Mouse (Mus musculus) midbrain, embryonic 12.5 days (tissue): ENCODE data around the gene Rps27l. TPM values are rescaled to one million over a fixed set of nuclear protein-coding genes. Genes with fewer than 3 reads are reported as not detected.

Experiments used
- ATAC-seq: fragments of 200-750 bp; cut with Nextera tagmentation; 2 replicates; pipeline ENCODE4 v1.8.0; 2017; ENCODE audit warnings: low read depth, moderate TSS enrichment, moderate library complexity; ENCODE audit not compliant: low FRiP score
- H3K27ac ChIP-seq: fragments of 300-500 bp; sonication (generic); replicated peaks from 2 replicates; pipeline ENCODE4 v1.5.1; 2016; ENCODE audit warnings: mild to moderate bottlenecking
- H3K27me3 ChIP-seq: fragments of 300-500 bp; sonication (generic); 2 replicates; pipeline ENCODE4 v1.6.1; 2016; ENCODE audit warnings: mild to moderate bottlenecking
- H3K36me3 ChIP-seq: fragments of 300-500 bp; sonication (generic); 2 replicates; pipeline ENCODE4 v1.6.1; 2016
- H3K4me1 ChIP-seq: fragments of 300-500 bp; sonication (generic); 2 replicates; pipeline ENCODE4 v1.6.1; 2016
- H3K4me2 ChIP-seq: fragments of 300-500 bp; sonication (generic); replicated peaks from 2 replicates; pipeline ENCODE4 v1.6.1; 2016; ENCODE audit warnings: mild to moderate bottlenecking, moderate library complexity
- H3K4me3 ChIP-seq: fragments of 300-500 bp; sonication (generic); 2 replicates; pipeline ENCODE4 v1.5.1; 2016; ENCODE audit warnings: mild to moderate bottlenecking
- H3K9ac ChIP-seq: fragments of 300-500 bp; sonication (generic); replicated peaks from 2 replicates; pipeline ENCODE4 v1.6.1; 2016; ENCODE audit warnings: mild to moderate bottlenecking, moderate library complexity
- H3K9me3 ChIP-seq: fragments of 300-500 bp; sonication (generic); 2 replicates; pipeline ENCODE4 v1.6.1; 2016; ENCODE audit warnings: mild to moderate bottlenecking
- WGBS: fragments of 180-500 bp; shearing (Covaris S2); methylation state at CpG from one replicate; pipeline ENCODE4 v1.1.7; 2016; 5-methylcytosine and 5-hydroxymethylcytosine counted together
- polyA plus RNA-seq: library from polyadenylated mRNA; unstranded; fragments of >200 nt; fragmentation: Nextera tagmentation; extraction: Ambion mirVana; gene quantifications from 2 replicates; pipeline ENCODE4 v1.2.1, GENCODE M21; 2016

Rps27l gene
- polyA plus RNA-seq, 1 experiment from 2014 or later: 550 TPM

- no peaks in the 10 kb centered on the region for H3K4me1 ChIP-seq
- H3K9me3 ChIP-seq: no peaks in the 10 kb centered on the region
- H3K36me3 ChIP-seq: no peaks in the 10 kb centered on the region
- no peak overlapping the region for H3K9ac ChIP-seq
- no peaks in the 10 kb centered on the region for H3K27me3 ChIP-seq
- no peak overlapping the region for H3K4me3 ChIP-seq
- no peak for ATAC-seq
- no peak overlapping the region for H3K27ac ChIP-seq
- no peak overlapping the region for H3K4me2 ChIP-seq
- 78% methylated on average over 3 of the region's 3 CpGs for WGBS
These were observed 15.6 kb downstream of the Rps27l start for GRCm38 (mm10) chr9:66961478-66961877.

GRCm38 (mm10) chr9:66967492-66967891 lies 21.6 kb downstream of the Rps27l start:
- no peak overlapping the region for H3K27ac ChIP-seq
- no peak for ATAC-seq
- H3K9ac ChIP-seq: no peak overlapping the region
- H3K4me1 ChIP-seq: no peaks in the 10 kb centered on the region
- no peak overlapping the region for H3K4me3 ChIP-seq
- WGBS: 91% methylated on average over 8 of the region's 8 CpGs
- H3K36me3 ChIP-seq: peaks cover 15% of the 10 kb centered on the region
- no peak overlapping the region for H3K4me2 ChIP-seq
- no peaks in the 10 kb centered on the region for H3K27me3 ChIP-seq
- H3K9me3 ChIP-seq: no peaks in the 10 kb centered on the region

GRCm38 (mm10) chr9:66971116-66971515 lies 25.2 kb downstream of the Rps27l start:
- no peak overlapping the region for H3K4me3 ChIP-seq
- no peaks in the 10 kb centered on the region for H3K27me3 ChIP-seq
- peaks cover 15% of the 10 kb centered on the region for H3K36me3 ChIP-seq
- 91% methylated on average over 8 of the region's 8 CpGs for WGBS
- no peak overlapping the region for H3K9ac ChIP-seq
- no peak for ATAC-seq
- H3K4me2 ChIP-seq: no peak overlapping the region
- H3K9me3 ChIP-seq: no peaks in the 10 kb centered on the region
- H3K27ac ChIP-seq: no peak overlapping the region
- peaks cover 4% of the 10 kb centered on the region for H3K4me1 ChIP-seq

- H3K9me3 ChIP-seq: no peaks in the 10 kb centered on the region
- peak overlapping the region; percentile 93 for H3K4me3 ChIP-seq
- H3K36me3 ChIP-seq: peaks cover 8% of the 10 kb centered on the region
- under 1% methylated on average over 31 of the region's 41 CpGs for WGBS
- H3K27ac ChIP-seq: peak overlapping the region; percentile 93
- ATAC-seq: peak; percentile 85
- peaks cover 4% of the 10 kb centered on the region for H3K4me1 ChIP-seq
- H3K27me3 ChIP-seq: peaks cover 4% of the 10 kb centered on the region; the same call in 1 of the 2 replicates
- peak overlapping the region; percentile 78 for H3K4me2 ChIP-seq
- peak overlapping the region; percentile 83 for H3K9ac ChIP-seq
These were observed 28.9 kb downstream of the Rps27l start for GRCm38 (mm10) chr9:66974721-66975225.

GRCm38 (mm10) chr9:66975239-66975645 lies 29.4 kb downstream of the Rps27l start, which contains the start of gene Lactb:
Gene Lactb (minus strand): TSS chr9:66975484.
- Histone ChIP-seq H3K4me2 (peak within 1 kb of the TSS; percentile 78), H3K4me1 (peaks cover 4% of the 10 kb centered on the region), H3K27ac (peak within 1 kb of the TSS; percentile 93), H3K9me3 (no peaks in the 10 kb centered on the region), H3K4me3 (peak within 1 kb of the TSS; percentile 93), H3K9ac (peak within 1 kb of the TSS; percentile 83), H3K27me3 (peaks cover 4% of the 10 kb centered on the region; the same call in 1 of the 2 replicates), H3K36me3 (peaks cover 3% of the 10 kb centered on the region)
- ATAC-seq: peak; percentile 98
- WGBS: under 1% methylated on average over 28 of the region's 32 CpGs

DNA sequence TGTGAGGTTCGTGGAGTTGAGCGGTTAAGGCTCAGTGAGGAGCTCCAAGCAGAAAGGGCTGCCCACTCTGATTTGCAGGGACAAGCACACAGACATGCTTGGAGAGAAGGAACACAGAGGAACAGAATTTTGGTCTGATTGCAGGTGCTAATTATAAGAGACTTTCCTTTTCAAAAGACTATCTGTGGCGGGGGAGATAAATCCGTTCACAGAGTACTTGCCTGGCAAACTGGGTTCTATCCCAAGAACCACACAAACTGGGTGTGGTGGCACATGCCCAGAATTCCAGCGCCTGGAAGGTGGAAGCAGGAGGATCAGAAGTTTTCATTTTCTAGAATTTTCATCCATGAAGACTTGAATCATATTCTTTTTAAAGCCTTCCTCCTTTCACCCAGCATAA lies 31.2 kb downstream of the Rps27l start:
- H3K4me2 ChIP-seq: no peak overlapping the region
- no peak overlapping the region for H3K27ac ChIP-seq
- peaks cover 4% of the 10 kb centered on the region; the same call in 1 of the 2 replicates for H3K27me3 ChIP-seq
- WGBS: 80% methylated on average over 5 of the region's 5 CpGs
- H3K9ac ChIP-seq: no peak overlapping the region
- H3K9me3 ChIP-seq: no peaks in the 10 kb centered on the region
- no peak overlapping the region for H3K4me3 ChIP-seq
- peaks cover 4% of the 10 kb centered on the region for H3K4me1 ChIP-seq
- no peak for ATAC-seq
- H3K36me3 ChIP-seq: no peaks in the 10 kb centered on the region

DNA sequence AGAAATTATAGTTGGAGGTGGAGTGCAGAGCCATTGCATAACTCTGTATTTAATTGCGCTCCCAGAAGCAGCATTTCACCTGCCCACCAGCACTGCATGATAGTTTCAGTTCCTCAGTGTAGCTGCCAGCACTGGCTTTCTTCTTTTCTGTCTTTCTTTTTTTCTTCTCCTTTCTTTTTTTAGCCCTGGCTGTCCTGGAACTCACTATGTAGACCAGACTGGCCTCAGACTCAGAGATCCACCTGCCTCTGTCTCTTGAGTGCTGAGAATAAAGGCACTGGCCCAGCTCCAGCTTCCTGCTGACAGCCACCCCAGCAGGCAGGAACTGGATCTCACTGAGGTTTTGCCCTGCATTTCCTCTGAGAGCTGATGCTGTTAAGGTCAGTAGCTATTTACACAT lies 32.1 kb downstream of the Rps27l start:
- ATAC-seq: no peak
- Histone ChIP-seq H3K4me3 (no peak overlapping the region), H3K27me3 (peaks cover 4% of the 10 kb centered on the region; the same call in 1 of the 2 replicates), H3K27ac (no peak overlapping the region), H3K9ac (no peak overlapping the region), H3K36me3 (no peaks in the 10 kb centered on the region), H3K4me1 (peaks cover 4% of the 10 kb centered on the region), H3K4me2 (no peak overlapping the region), H3K9me3 (no peaks in the 10 kb centered on the region)
- WGBS: 96% methylated on average over 1 of the region's 1 CpGs

GRCm38 (mm10) chr9:66978468-66978867 lies 32.6 kb downstream of the Rps27l start:
- Histone ChIP-seq H3K27ac (no peak overlapping the region), H3K4me3 (no peak overlapping the region), H3K4me1 (peaks cover 4% of the 10 kb centered on the region), H3K9me3 (no peaks in the 10 kb centered on the region), H3K9ac (no peak overlapping the region), H3K36me3 (no peaks in the 10 kb centered on the region), H3K4me2 (no peak overlapping the region), H3K27me3 (peaks cover 4% of the 10 kb centered on the region; the same call in 1 of the 2 replicates)
- 81% methylated on average over 1 of the region's 1 CpGs for WGBS
- no peak for ATAC-seq

- no peak for ATAC-seq
- Histone ChIP-seq H3K9me3 (no peaks in the 10 kb centered on the region), H3K27me3 (peaks cover 4% of the 10 kb centered on the region; the same call in 1 of the 2 replicates), H3K4me3 (no peak overlapping the region), H3K4me1 (peaks cover 4% of the 10 kb centered on the region), H3K36me3 (no peaks in the 10 kb centered on the region), H3K4me2 (no peak overlapping the region), H3K9ac (no peak overlapping the region), H3K27ac (no peak overlapping the region)
- WGBS: 8% methylated on average over 5 of the region's 5 CpGs
These were observed 34.6 kb downstream of the Rps27l start for GRCm38 (mm10) chr9:66980458-66980857.

GRCm38 (mm10) chr9:66982085-66982484 lies 36.2 kb downstream of the Rps27l start:
- no peak for ATAC-seq
- H3K4me2 ChIP-seq: no peak overlapping the region
- H3K36me3 ChIP-seq: no peaks in the 10 kb centered on the region
- H3K9me3 ChIP-seq: no peaks in the 10 kb centered on the region
- no peak overlapping the region for H3K27ac ChIP-seq
- 77% methylated on average over 7 of the region's 7 CpGs for WGBS
- H3K4me1 ChIP-seq: no peaks in the 10 kb centered on the region
- no peak overlapping the region for H3K4me3 ChIP-seq
- H3K27me3 ChIP-seq: no peaks in the 10 kb centered on the region
- no peak overlapping the region for H3K9ac ChIP-seq

DNA sequence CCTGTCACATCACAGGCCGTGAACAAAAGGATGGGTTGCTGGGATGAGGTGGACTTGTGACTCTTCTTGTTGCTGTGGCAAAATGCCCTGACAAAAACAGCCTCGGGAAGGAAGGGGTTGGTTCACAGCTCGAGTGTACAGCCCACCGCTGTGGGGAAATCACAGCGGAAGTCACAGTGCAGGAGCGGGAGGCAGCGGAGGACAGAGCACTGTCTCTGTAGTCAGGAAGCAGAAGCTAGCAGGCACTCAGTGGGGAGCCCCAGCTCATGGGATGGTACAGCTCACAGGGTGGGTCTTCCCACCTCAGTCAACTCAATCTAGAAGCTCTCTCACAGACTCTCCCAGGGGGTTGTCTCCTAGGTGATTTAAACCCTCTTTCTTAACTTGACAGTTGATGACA lies 39.5 kb downstream of the Rps27l start:
- Histone ChIP-seq H3K27ac (no peak overlapping the region), H3K27me3 (no peaks in the 10 kb centered on the region), H3K4me1 (no peaks in the 10 kb centered on the region), H3K36me3 (no peaks in the 10 kb centered on the region), H3K4me2 (no peak overlapping the region), H3K9ac (no peak overlapping the region), H3K9me3 (no peaks in the 10 kb centered on the region), H3K4me3 (no peak overlapping the region)
- WGBS: 80% methylated on average over 7 of the region's 7 CpGs
- no peak for ATAC-seq

DNA sequence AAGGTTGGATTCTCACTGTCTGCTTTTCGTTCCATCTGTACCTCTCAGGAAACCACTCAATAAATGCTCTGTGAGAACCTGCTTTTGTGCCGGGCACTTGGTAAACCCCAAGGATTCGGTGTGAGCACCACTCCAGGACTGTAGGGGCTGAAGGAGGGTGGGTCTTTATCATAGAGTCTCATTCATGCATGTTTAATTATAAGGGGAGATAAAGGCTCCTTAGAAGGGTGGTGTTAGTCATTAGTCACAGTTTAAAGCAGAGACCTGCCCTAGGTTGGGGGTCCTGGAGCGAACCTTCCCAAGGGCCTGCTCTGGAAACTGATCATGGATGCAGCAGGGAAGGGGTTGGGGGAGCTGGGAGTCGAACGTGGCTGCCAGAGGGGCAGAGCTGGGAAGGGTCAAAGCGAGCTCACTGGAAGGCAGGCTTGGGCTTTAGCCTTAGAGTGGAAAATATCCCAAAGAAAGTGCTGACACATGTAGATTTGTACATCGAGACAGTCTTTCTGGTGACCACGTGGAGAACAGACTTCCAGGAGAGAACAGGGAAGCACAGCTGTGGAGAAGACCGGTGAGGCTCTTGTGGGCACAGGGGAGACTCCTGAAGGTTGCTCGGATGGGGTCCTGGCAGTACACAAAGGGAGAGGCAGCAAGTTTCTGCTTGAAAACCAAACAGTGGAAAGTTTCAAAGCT lies 42.5 kb downstream of the Rps27l start:
- Histone ChIP-seq H3K27ac (no peak overlapping the region), H3K4me1 (no peaks in the 10 kb centered on the region), H3K36me3 (no peaks in the 10 kb centered on the region), H3K4me2 (no peak overlapping the region), H3K4me3 (no peak overlapping the region), H3K9ac (no peak overlapping the region), H3K27me3 (no peaks in the 10 kb centered on the region), H3K9me3 (no peaks in the 10 kb centered on the region)
- 59% methylated on average over 11 of the region's 11 CpGs for WGBS
- ATAC-seq: no peak
